Mouse (Mus musculus): ENCODE measurements around the gene Rnh1.

DNA sequence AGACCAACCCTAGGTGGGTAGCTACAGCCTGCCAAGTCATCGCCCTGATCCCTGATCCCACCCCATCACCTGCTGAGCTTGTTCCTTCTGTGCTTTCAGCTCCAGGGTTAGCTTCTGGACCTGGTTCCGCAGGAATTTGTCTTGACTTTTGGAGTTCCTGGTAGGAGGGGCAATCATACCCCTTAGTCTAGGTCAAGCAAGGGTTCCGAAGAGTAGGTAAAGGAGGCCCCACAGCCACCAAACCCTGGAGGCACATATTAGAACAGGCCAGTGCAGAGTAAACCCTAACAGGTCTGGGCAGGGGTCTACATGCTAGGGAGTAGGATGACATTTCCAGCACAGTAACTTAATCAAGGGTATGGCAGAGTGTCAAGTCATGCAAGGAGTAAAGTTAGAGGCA is 40.5 kb upstream of the Rnh1 start:
- TF ChIP-seq CTCF (IDR thresholded peaks at IDR 0.05; ENCODE audit: borderline replicate concordance, control insufficient read depth, extremely low read depth, insufficient read depth, low read length, poor library complexity) (no peak), POLR2A (IDR thresholded peaks at IDR 0.05; ENCODE audit: control insufficient read depth, extremely low read depth, insufficient read depth, low read length, poor library complexity) (no peak)

All from thymus, adult 2 months (tissue).